Mouse (Mus musculus): Measurements from ENCODE around the gene Tshz2.

Tshz2 gene

DNA sequence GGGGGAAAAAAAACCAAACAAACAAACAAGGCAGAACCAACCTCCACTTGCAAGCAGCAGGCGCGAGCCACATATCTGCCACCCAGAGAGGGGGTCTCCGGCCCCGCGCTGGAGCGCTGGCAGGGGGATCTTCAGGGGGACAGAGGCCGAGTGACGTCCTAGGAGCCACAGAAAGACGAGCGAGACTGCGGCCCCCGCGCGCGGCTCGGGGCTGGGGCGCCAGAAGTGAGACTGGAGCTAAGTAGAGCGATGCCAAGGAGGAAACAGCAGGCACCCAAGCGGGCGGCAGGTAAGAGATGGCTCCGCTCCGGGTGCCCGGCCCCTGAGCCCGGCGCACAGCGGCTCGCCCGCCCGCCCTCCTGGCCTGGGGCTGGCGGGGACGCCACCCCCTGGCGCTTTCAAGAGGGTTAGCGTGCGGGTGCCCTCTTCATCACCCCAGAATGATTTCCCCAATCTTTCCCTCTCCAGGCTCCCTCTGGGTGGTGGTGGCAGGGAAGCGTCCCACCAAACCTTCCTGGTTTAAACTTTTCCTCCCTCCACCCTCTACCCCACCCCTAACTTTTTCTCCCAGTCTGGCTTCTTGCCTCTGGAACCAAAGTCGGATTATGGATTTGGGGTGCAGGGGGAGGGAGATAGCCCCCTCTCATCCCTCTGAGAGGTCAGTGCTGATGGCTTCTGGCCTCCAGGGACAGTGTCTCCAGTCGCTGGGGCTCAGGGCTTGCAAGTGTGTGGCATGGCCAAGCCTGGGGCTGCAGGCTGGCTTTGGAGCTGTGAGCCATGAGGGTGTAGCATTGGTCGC, 877 bp downstream of the Tshz2 start:
- peak; percentile 12 for DNase-seq (ENCODE audit: low spot score)

DNA sequence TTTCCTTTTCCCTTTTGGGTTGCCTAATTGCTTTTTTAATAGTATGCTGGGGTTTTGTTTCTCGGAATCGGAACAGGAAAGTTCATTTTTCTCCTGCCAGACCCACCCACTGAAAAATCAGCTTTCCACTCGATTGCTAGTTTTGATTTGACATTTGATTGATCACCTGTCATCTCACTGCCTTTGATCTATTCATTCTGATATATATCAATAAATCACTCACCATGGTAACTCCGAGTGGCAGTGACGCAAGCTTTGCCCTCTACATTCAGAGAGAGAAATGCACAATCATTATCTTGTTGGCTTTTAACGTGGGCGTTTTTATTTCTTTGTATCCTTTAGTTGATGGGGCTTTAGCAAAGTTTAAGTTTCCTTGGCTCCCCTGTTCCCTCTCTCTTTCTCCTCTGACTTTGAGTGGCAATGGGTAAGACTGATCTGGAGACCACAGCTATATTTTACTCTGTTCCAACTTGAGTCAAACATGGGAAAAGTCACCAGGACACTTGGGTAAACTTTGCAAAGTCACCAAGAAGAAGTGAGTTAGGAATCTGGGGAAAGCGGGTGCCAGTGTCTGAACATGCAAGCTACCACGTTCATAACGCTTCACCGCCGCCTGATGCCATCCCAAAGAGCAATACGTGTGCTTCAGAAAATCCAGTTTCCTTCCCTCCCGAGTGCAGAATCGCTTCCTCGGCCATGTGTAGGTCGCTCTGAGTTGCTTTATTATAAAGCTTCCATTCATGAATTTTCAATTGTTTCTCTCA, 2.0 kb downstream of the Tshz2 start:
- no peak for DNase-seq (ENCODE audit: low spot score)

DNA sequence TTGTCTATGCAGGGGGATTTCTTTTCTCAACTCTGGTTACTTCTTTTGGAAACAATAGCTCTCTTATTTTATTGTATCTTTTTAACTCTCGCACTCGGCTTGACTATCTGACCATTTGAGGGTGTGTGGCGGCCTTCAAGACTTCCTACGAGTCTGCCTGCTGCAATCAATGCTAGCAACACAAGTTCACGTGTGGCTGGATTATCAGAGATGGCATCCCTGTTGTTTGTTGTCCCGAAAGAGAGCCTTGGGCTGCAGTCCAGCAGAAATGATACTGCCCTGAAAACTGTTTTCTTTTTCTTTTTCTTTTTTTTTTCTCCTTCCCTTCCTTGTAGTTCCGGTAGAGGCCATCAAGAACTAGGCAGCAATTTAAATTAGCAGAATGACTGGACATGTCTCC, 2.6 kb downstream of the Tshz2 start:
- no peak for DNase-seq (ENCODE audit: low spot score)

DNA sequence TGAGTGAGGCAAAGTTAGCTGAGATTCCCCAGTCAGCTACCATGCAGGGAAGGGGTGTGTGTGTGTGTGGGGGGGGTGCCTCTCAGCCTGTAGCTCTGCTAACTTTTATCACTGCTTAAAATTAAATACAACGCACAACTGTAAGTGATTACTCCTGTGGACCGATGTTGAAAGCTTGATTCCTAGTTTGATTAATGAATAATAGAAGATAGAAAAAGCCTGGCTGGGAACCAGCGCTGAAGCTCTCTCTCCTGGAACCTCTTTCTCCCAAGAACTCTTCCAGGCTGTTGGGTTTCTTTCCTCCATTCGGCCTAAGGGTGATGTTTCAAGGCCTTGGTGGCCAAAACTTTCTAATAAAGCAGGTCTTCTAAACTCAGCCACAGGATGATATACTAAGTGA, 3.6 kb downstream of the Tshz2 start:
- no peak for DNase-seq (ENCODE audit: low spot score)

DNA sequence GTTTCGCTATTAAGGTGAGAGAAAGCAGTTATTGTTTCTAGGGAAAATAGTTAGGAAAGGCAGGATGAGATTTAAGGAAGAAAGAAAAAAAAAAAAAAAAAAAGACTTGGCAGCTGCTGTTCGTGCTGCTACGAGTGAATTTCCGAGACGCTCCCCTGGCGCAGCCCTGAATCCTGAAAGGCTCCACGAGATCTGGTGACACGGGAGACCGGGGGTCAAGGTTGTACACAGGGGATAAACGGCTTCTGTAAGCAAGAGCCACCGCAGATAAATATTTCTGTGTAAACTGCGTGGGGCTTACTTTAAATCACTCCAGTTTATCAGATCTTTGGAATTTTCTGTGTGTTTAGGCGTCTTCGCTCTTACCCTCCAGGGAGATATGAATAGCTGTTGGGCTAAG, 8.7 kb downstream of the Tshz2 start:
- DNase-seq (ENCODE audit: low spot score), result no peak

DNA sequence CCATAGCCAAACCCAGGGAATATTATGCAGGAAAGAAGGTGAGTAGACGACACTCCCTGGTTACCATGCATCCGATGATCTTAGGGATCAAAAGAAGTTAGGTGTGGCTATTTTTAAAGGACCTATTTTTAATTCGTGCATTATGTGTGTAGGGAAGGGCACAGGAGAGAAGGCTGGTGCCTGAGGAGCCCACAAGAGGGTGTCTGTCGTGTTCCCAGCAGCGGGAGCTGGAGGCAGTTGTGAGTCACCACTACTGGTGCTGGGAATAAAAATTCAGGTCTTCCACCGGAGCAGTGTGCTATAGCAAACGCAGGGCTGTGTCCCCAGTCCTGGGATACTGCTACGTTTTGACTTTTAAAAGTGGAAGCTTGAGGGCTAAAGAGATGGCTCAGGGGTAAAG, 9.6 kb downstream of the Tshz2 start:
- DNase-seq (ENCODE audit: low spot score), result no peak

DNA sequence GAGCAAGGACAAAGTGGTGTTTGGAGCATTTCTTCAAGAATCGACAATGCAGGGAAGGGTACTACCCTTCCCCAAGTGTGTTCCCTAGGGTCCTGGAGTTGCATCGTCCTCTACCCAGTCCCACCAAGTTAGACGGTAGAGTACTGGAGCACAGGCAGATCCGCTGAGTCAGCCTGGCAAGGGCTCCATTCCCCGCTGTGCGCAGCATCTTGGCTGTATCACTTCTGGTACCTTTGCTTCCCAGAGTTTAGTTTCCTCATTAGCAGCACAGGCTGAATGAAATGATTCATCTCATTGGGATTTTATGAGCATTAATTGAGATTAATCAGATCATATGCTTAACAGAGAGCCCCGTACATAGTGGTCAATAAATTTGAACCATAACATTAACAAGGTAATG, 14.3 kb downstream of the Tshz2 start:
- DNase-seq (ENCODE audit: low spot score), result no peak

DNA sequence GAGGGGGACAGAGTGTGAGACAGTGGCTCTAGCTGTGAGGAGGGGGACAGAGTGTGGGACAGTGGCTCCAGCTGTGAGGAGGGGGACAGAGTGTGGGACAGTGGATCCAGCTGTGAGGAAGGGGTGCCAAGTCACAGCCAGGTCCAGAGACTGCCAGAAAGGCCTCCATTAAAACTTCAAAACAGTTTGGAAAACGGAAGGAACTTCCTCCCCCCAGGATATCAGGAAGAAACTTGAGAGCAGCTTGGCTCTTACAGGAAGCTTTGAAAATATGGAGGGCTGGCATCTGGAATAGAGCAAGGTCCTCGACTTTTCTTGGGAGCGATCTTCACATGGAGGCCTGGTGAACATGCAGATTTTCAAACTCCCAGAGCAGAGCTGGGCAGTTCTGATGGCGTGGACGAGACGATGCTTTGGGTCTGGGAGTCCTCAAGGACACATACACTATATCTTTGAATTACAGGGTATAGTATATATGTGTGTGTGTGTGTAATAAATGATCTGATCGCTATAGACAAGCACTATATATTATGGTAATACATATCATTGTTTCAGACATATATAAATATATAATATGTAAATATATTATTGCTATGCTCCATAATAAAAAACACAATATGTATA, 16.6 kb downstream of the Tshz2 start:
- DNase-seq (ENCODE audit: low spot score), result no peak

DNA sequence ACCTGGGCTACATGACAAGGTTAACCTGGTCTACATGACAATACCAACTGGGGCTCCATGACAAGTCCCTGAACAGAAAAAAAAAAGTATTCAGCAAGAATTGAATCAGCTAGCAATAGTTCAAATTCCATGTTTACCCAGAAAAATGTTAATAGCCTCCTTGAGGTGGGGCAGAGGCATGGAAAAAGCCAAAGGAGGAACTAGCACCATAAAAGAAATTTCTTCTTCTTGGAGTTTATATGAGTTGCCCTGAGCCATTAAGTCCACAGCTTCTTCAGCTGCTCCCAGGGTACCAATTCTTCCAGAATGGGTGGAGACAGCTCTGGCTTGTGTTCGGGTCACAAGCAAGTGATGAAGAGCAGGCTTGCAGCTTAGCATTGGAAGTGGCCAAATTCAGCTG, 20.5 kb downstream of the Tshz2 start:
- DNase-seq (ENCODE audit: low spot score), result no peak

DNA sequence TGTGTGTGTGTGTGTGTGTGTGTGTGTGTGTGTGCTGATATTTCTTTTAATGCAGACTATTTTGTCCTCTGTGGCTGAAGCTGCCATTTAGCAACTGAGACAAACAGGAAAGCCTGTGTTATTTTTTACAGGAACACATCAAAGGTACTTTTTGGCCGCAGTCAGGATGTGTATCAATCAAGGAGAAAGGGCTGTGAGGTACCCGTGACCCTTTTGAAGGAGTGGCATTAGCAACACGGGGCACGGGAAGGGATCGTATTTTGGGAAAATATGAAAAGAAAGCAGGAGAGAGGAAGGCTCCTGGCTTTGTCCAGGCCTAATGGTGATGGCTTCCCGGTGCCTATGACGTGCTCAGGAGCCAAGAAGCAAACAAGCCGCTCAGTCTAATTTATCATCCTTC, 31.0 kb downstream of the Tshz2 start:
- DNase-seq (ENCODE audit: low spot score), result no peak

DNA sequence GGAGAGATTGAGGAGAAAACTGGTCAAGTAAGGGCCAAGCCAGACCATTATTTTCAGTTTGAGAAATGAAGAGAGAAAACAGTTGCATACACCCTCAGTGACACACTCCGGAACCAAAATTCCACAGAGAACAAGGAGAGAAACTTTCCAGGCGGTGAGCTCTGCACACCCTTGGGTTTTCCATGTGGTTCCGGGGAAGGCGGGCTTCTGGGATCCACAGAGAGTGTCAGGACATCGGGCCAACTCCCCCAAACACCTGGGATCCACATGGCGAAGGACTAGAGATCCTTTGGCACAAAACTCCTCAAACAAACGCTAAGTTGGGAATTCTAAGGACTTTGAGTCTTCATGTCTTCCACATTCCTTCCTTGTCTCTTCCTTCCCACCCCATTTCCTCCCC, 38.5 kb downstream of the Tshz2 start:
- DNase-seq (ENCODE audit: low spot score), result no peak

DNA sequence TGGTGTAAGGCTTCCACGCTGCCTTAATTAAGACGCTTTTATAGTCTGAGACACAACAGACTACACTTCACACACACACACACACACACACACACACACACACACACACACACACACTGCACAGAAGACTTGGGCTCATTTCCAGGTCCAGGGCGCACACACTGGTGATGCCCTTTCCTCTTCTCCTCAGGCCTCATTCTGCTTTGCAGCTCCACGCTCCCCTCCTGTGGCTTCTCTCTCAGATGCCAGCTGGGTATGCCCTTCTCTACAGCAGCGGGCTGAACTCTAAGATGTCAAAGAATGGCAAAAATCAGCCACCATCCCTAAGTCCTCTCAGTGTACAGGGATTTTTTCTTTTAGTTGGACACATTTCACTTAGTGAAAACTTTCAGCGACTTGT, 41.0 kb downstream of the Tshz2 start:
- DNase-seq (ENCODE audit: low spot score), result no peak

DNA sequence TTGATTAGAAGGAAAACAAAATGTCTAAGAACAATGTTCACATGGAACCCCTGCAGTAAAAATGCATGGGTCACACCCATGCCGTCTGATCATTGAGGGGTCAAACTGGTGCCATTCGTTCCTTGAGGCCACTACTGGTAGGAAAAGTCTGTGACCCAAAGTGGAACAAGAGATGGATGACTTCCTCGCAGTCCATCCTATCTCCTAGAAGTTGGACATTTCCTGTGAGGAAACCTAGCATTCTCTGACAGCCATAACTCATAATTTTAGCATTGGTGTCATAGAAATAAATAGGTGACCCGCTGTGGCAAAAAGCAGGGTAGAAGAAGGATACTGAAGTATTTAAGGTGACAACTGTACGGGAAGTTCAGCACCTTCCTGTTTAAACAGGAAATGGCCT, 41.4 kb downstream of the Tshz2 start:
- no peak for DNase-seq (ENCODE audit: low spot score)

DNA sequence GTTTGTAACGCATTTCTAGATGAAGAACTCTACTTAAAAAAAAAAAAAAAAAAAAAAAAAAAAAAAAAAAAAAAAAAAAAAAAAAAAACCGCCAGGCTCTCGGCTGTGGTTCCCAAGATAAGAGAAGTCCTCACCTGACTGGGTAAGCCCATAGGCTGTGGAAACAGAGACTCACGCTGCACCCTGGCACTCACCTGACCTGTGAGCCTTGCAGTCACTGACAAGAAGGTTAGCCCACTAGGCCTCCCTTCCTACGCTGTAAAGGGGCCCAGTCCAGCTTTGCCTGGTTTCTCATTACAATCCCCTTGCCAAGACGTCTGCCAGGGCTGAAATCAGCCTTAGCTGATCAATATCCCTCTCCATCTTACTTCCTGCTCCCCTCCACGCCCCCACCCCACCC, 46.5 kb downstream of the Tshz2 start:
- no peak for DNase-seq (ENCODE audit: low spot score)

DNA sequence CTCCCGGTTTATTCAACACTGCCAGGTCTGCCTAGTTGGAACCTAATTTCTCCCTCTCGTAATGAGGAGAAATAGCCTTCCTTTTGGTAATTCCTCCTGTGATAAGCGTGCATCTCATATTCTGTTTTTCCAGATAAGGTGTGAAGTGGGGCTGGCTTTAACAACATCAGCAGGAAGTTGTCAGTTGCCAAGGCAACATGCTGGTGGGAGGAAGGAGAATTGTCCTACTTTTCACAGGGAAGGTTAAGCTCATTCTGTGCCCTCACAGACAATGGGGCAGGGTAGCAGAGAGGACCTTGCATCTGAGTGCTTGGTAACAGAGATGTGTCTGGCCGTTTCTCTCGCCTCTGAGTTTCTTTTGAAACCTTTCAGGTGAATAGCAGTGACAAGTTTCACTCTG, 47.1 kb downstream of the Tshz2 start:
- DNase-seq (ENCODE audit: low spot score), result no peak

DNA sequence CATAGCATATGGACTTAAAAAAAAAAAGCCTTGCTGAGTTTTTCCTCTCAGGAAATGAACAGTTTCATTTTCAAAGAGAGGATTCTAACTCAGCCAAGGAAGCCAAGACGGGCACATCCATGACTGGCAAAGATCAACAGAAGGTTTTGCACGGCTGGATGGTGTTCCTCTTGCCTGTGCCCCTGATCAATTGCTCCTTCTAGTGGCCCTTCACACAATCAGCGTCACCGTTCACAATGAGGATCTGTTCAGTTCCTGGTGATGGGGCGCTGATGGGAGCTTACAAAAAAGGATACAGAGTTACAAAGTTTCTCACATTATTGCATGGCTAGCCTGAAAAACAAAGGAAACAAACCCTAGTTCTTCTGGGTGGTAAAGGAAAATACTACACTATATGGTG, 52.4 kb downstream of the Tshz2 start:
- no peak for DNase-seq (ENCODE audit: low spot score)

DNA sequence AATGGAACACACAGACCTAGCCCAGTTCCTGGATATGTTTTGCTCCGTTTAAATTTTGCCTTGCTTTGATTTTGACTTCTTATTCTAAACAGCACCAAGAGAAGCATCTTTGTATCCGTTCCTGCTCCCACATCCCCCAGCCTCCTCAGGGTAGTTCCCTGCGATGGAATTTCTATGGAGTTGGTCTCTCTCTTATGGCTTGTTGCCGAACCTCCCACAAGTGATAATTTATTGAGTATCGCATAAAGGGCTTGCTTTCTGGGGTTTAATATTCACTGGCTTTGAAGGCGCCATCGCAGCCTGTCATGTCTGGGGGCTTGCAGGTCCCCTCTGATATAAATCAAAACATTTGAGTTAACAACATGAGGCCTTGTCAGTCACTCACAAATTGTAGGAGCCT, 52.9 kb downstream of the Tshz2 start:
- no peak for DNase-seq (ENCODE audit: low spot score)

DNA sequence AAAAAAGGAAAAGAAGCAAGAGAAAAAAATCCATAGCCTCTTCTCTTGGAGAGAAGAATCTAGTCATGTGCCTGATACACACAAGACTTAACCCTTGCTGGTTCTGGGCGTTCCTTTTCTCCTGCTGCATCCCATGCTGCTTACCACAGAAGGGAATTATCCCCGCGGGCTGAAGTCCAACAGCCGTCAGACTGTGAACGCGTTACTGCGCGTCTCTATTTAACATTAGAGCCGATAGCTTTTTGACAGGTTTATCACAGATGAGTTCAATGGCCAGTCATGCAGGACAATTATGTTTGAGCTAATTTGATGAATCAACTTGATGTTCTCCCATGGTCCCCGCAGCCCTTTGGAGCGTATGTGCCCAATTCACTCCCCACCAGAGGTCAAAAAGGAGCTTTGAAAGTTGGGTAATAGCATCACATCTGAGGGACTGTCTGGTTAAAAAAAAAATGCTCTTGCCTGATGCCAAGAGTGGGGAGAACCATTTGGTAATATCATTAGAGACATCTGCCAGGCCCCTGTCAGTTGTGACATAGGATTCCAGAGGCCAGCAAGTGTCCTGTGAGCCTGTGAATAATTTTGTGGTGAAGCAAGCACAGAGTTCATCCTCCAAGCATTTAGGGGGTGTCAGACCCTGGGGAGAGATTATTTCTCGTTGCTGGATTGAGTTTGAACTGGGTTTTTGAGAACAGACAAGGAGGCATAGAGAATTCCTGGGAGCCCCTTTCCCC, 54.1 kb downstream of the Tshz2 start:
- DNase-seq (ENCODE audit: low spot score), result no peak

DNA sequence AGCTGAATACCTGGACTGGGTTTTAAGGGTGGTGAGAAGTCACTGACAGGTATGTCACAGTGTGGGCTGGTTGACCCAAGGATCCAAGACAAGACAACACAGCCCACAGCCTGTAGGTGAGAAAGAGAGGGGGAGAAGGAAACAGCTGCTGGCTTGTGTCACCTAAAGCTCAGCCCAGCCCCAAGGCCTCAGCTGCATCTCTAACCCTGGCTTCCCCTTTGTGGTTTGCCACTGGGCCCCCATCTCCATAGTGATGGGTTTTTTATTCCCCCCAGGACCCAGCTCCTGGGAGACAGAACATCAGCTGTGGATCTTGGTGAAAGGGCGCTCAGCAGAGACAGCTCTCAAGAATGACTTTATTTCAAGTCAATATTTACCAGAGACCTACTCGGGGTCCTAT, 57.2 kb downstream of the Tshz2 start:
- DNase-seq (ENCODE audit: low spot score), result no peak

DNA sequence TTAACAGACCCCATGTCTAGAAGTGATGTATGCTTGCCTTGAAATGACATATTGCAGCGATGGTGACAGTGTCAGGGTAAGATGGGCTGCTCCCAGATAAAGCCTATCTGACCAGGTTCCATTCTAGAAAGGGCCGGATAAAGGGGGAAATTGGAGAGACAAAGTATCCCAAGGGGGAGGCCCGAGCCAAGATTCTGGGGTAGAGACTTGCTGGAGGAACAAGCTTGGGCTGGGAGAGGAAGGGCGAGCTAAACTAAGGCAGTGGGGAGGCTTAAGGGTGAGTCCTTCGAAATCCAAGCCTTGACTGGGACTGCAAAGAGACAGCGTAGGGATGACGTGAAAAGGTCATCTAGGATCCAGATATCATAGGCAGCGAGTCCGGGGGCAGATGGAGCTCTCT, 61.7 kb downstream of the Tshz2 start:
- DNase-seq (ENCODE audit: low spot score), result no peak

DNA sequence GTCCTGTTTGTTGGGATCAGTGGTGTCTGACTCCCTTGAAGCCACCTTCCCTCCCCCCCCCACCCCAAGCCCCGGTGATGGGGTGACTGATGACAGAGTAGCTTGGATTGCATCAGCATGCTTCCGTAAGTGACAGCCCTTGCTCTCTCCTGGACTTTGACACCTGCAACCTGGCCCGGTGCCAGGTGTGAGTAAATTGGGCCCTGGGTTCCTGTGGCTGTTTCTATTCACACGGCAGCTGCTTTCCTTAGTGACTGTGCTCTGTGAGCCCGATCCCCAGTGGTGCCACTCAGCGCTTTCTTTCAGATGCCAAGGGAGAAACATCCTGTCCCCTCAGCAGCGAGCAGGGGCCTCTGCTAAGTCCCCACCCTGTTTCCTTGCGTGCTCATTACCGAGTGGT, 62.2 kb downstream of the Tshz2 start:
- no peak for DNase-seq (ENCODE audit: low spot score)

DNA sequence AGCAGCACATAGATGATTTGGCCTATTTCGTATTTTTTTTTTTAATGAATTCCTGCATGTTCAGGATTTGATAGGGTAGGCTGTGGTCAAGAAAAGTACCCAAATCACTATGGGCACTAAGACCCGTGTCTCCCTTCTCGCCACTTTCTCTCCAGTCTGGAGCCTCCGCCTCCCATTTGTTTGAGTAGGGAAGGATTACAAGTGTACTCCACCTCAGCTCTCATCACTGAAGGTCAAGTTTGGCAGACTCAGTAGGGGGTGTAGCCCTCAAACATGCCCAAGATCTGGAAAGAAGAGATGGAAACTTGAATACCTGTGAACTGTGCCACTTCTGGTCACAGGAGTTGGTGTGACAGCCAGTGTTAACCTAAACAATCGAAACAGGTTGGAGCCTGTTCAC, 66.3 kb downstream of the Tshz2 start:
- no peak for DNase-seq (ENCODE audit: low spot score)
